14 mouse cellular contexts compared by ENCODE assay signal in the genomic region with DNA sequence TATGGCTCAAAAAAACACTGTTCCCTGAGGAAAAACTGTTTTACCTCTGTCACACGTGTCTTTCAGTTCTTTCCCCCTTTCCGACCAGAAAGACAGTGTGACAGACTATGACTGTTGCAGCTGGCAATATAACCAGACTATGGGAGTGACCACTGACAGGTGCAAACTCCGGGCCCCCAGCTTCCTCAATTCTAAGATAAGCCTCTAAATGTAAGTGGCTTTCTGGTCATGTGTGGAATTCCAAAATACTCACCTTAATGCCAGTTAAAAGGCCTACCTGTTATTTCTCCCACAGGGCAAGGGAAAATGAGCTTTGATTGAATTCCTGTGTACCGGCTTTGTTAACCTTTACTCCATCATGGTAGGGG. TPM values are rescaled to one million over a fixed set of nuclear protein-coding genes. Genes with fewer than 3 reads are reported as not detected.
DNase-seq lines count a peak whose midpoint lies in the region; ATAC-seq and TF ChIP-seq lines count a peak whose summit lies in the region.
"Had no signal": no experiment of that assay in that cellular context is flagged by ENCODE, and none has a peak within 500 bp of the region (broad histone marks: within the 10 kb centered on the region; RNA-seq: fewer than 3 reads in every experiment).

No protein-coding gene starts in this region.

- H3K4me2 ChIP-seq in forebrain, embryonic 16.5 days (ENCODE audit: low read length): peak overlapping the region; percentile 48
- H3K4me2 ChIP-seq in limb, embryonic 13.5 days (replicated peaks): peak overlapping the region; percentile 38
- H3K4me2 ChIP-seq in neural tube, embryonic 15.5 days: peak overlapping the region; percentile 46

- no peak; the same call in 1 of the 2 replicates for ATAC-seq in forebrain, embryonic 16.5 days
- 0 out of 2 replicates have a peak, but pooled peaks have one; percentile 29 for ATAC-seq in limb, embryonic 13.5 days (ENCODE audit: low FRiP score, low read depth)
- ATAC-seq in neural tube, embryonic 15.5 days (ENCODE audit: low FRiP score): no peak

- TF ChIP-seq CTCF in layer of hippocampus, adult 2 months (conservative IDR thresholded peaks at IDR 0.05): no peak

- peak overlapping the region; percentile 5; the same call in 1 of the 2 replicates for H3K27ac ChIP-seq in layer of hippocampus, adult 2 months
- no peak overlapping the region for H3K27ac ChIP-seq in forebrain, embryonic 16.5 days (ENCODE audit: low read length)
- H3K27ac ChIP-seq in limb, embryonic 13.5 days: no peak overlapping the region
- no peak overlapping the region for H3K27ac ChIP-seq in neural tube, embryonic 15.5 days (replicated peaks)
- H3K27ac ChIP-seq: macrophage had no signal

- peaks cover 4% of the 10 kb centered on the region; the same call in 1 of the 2 replicates for H3K9me3 ChIP-seq in forebrain, embryonic 16.5 days (ENCODE audit: control insufficient read depth, low read length)
- 0 out of 2 replicates have a peak, but pooled peaks cover 5% of the 10 kb centered on the region for H3K9me3 ChIP-seq in limb, embryonic 13.5 days
- H3K9me3 ChIP-seq in neural tube, embryonic 15.5 days (replicated peaks): no peaks in the 10 kb centered on the region

- H3K36me3 ChIP-seq in forebrain, embryonic 16.5 days (ENCODE audit: control insufficient read depth, insufficient read depth): no peaks in the 10 kb centered on the region
- no peaks in the 10 kb centered on the region for H3K36me3 ChIP-seq in limb, embryonic 13.5 days
- no peaks in the 10 kb centered on the region for H3K36me3 ChIP-seq in neural tube, embryonic 15.5 days

- DNase-seq in layer of hippocampus, adult 2 months (ENCODE audit: low spot score in 2 of 2): no peak
- DNase-seq in layer of hippocampus, adult 8-10 months (ENCODE audit: low spot score in 2 of 2): no peak
- DNase-seq in layer of hippocampus, adult 9-10 months (ENCODE audit: low spot score): no peak
- DNase-seq in spleen, adult 12 weeks (ENCODE audit: low spot score): no peak
- no peak for DNase-seq in frontal cortex, postnatal 36 days (ENCODE audit: low spot score in 2 of 2)
- DNase-seq: cerebellum, adult 2 months; heart, postnatal 36 days had no signal

- H3K9ac ChIP-seq in forebrain, embryonic 16.5 days (replicated peaks; ENCODE audit: low read depth, low read length): no peak overlapping the region
- H3K9ac ChIP-seq in limb, embryonic 13.5 days: no peak overlapping the region
- no peak overlapping the region for H3K9ac ChIP-seq in neural tube, embryonic 15.5 days (replicated peaks)

- H3K4me1 ChIP-seq in forebrain, embryonic 16.5 days (replicated peaks; ENCODE audit: control insufficient read depth, insufficient read depth, low read length): peaks cover 9% of the 10 kb centered on the region
- peaks cover 7% of the 10 kb centered on the region; the same call in 1 of the 2 replicates for H3K4me1 ChIP-seq in limb, embryonic 13.5 days
- peaks cover 5% of the 10 kb centered on the region; the same call in 1 of the 2 replicates for H3K4me1 ChIP-seq in neural tube, embryonic 15.5 days

- no peak overlapping the region; the same call in 1 of the 2 replicates for H3K4me3 ChIP-seq in layer of hippocampus, adult 2 months
- H3K4me3 ChIP-seq in forebrain, embryonic 16.5 days (replicated peaks; ENCODE audit: low read length): no peak overlapping the region
- no peak overlapping the region for H3K4me3 ChIP-seq in limb, embryonic 13.5 days
- no peak overlapping the region for H3K4me3 ChIP-seq in neural tube, embryonic 15.5 days (replicated peaks)

- no peaks in the 10 kb centered on the region for H3K27me3 ChIP-seq in forebrain, embryonic 16.5 days (replicated peaks; ENCODE audit: control insufficient read depth, insufficient read depth, low read length)
- H3K27me3 ChIP-seq in limb, embryonic 13.5 days: peaks cover 8% of the 10 kb centered on the region; the same call in 1 of the 2 replicates
- no peaks in the 10 kb centered on the region for H3K27me3 ChIP-seq in neural tube, embryonic 15.5 days (replicated peaks)

- WGBS in forebrain, embryonic 16.5 days: 9% methylated on average over 4 of the region's 4 CpGs
- WGBS in limb, embryonic 13.5 days: 32% methylated on average over 4 of the region's 4 CpGs
- 40% methylated on average over 4 of the region's 4 CpGs for WGBS in neural tube, embryonic 15.5 days

RNA-seq across cellular contexts. Expression of a gene that starts 15.0 kb away (rescaled TPM):
- 100 to 1,000 TPM; 569 to 585 TPM for total RNA-seq in layer of hippocampus, adult 2 months (2021)
- 100 to 1,000 TPM; 509 to 592 (median 551) TPM for total RNA-seq in layer of hippocampus, adult 8-10 months (2022)
- 255 and 277 TPM in 2 replicates for polyA plus RNA-seq in forebrain, embryonic 16.5 days (2015; fragmentation: Nextera tagmentation; extraction: Ambion mirVana)
- 73.5 and 84.6 TPM in 2 replicates for polyA plus RNA-seq in limb, embryonic 13.5 days (2015; fragmentation: Nextera tagmentation; extraction: Ambion mirVana)
- polyA plus RNA-seq in neural tube, embryonic 15.5 days (2015; fragmentation: Nextera tagmentation; extraction: Ambion mirVana): 189 and 232 TPM in 2 replicates
- polyA plus RNA-seq: liver, adult 2 months had no signal

RNA-seq across cellular contexts. Expression of a gene that starts 45.4 kb away (rescaled TPM):
- not detected for total RNA-seq in layer of hippocampus, adult 2 months (2021)
- not detected for total RNA-seq in layer of hippocampus, adult 8-10 months (2022)
- polyA plus RNA-seq in forebrain, embryonic 16.5 days (2015; fragmentation: Nextera tagmentation; extraction: Ambion mirVana): not detected in 2 replicates
- not detected in 2 replicates for polyA plus RNA-seq in limb, embryonic 13.5 days (2015; fragmentation: Nextera tagmentation; extraction: Ambion mirVana)
- polyA plus RNA-seq in neural tube, embryonic 15.5 days (2015; fragmentation: Nextera tagmentation; extraction: Ambion mirVana): 0.08 TPM in 1 of 2 replicates, not detected in the other
- total RNA-seq: adrenal gland, postnatal 25 days; gastrocnemius, adult 18-20 months; heart, postnatal 36 days; liver, adult 2 months had no signal
- polyA plus RNA-seq: cerebellum, adult 2 months; liver, adult 2 months; macrophage had no signal
